10 mouse cellular contexts compared by ENCODE assay signal in genomic region chr4:133666199-133666598, GRCm38 (mm10). TPM values are rescaled to one million over a fixed set of nuclear protein-coding genes. Genes with fewer than 3 reads are reported as not detected.
A peak's percentile ranks its signal among the peaks of the same experiment; 100 is the strongest.
DNase-seq lines count a peak whose midpoint lies in the region; ATAC-seq and TF ChIP-seq lines count a peak whose summit lies in the region.
"Had no signal": no experiment of that assay in that cellular context is flagged by ENCODE, and none has a peak within 500 bp of the region (broad histone marks: within the 10 kb centered on the region; RNA-seq: fewer than 3 reads in every experiment).

No protein-coding gene starts in this region.

- no peak overlapping the region for H3K4me2 ChIP-seq in stomach, embryonic 14.5 days (replicated peaks; ENCODE audit: low read depth, low read length)
- no peak overlapping the region for H3K4me2 ChIP-seq in stomach, postnatal 0 days (replicated peaks; ENCODE audit: low read depth)
- H3K4me2 ChIP-seq in liver, postnatal 0 days (ENCODE audit: low read depth, low read length): no peak overlapping the region
- H3K4me2 ChIP-seq: embryonic facial prominence, embryonic 15.5 days had no signal

- 0 out of 2 replicates have a peak overlapping the region, but pooled peaks have one; percentile 33 for H3K27ac ChIP-seq in stomach, embryonic 14.5 days (ENCODE audit: low read length)
- no peak overlapping the region for H3K27ac ChIP-seq in stomach, postnatal 0 days (replicated peaks)
- H3K27ac ChIP-seq in liver, postnatal 0 days (ENCODE audit: low read depth): peak overlapping the region; percentile 41
- H3K27ac ChIP-seq: embryonic facial prominence, embryonic 15.5 days had no signal

- WGBS in stomach, embryonic 14.5 days: 81% methylated on average over 6 of the region's 6 CpGs
- 83% methylated on average over 6 of the region's 6 CpGs for WGBS in stomach, postnatal 0 days
- WGBS in liver, postnatal 0 days (ENCODE audit: insufficient replicate concordance): 40% methylated on average over 6 of the region's 6 CpGs

- DNase-seq in stomach, postnatal 0 days (ENCODE audit: low spot score): no peak
- peak; percentile 77 for DNase-seq in T-cell, adult 2 months (ENCODE audit: low spot score)
- no peak for DNase-seq in liver, postnatal 0 days
- DNase-seq in spleen, postnatal 36 days (ENCODE audit: low spot score in 2 of 2): peak; percentile 87 to 89
- DNase-seq in frontal cortex, postnatal 25 days (ENCODE audit: low spot score in 2 of 2): no peak
- DNase-seq in urinary bladder, postnatal 36 days (ENCODE audit: low spot score in 2 of 2): no peak
- DNase-seq in ovary, postnatal 14 days (ENCODE audit: low spot score): no peak

- TF ChIP-seq EP300 in stomach, postnatal 0 days (optimal IDR thresholded peaks at IDR 0.05): no peak
- no peak for TF ChIP-seq EP300 in liver, postnatal 0 days (IDR thresholded peaks at IDR 0.05; ENCODE audit: low read depth)

- no peak overlapping the region for H3K9ac ChIP-seq in stomach, embryonic 14.5 days (replicated peaks; ENCODE audit: low read depth, low read length)
- H3K9ac ChIP-seq in stomach, postnatal 0 days (ENCODE audit: low read length): no peak overlapping the region
- no peak overlapping the region for H3K9ac ChIP-seq in liver, postnatal 0 days (replicated peaks)
- H3K9ac ChIP-seq: embryonic facial prominence, embryonic 15.5 days had no signal

- no peaks in the 10 kb centered on the region for H3K9me3 ChIP-seq in stomach, embryonic 14.5 days (ENCODE audit: control insufficient read depth, low read depth, low read length)
- H3K9me3 ChIP-seq in stomach, postnatal 0 days (ENCODE audit: control insufficient read depth, low read length): no peaks in the 10 kb centered on the region
- H3K9me3 ChIP-seq in liver, postnatal 0 days (ENCODE audit: low read length): no peaks in the 10 kb centered on the region
- H3K9me3 ChIP-seq: embryonic facial prominence, embryonic 15.5 days; limb, embryonic 12.5 days had no signal

- no peak for ATAC-seq in stomach, embryonic 14.5 days (ENCODE audit: insufficient number of reproducible peaks, insufficient read depth, low FRiP score, low read depth)
- ATAC-seq in stomach, postnatal 0 days (ENCODE audit: low FRiP score, low TSS enrichment): no peak
- ATAC-seq in liver, postnatal 0 days: 0 out of 2 replicates have a peak, but pooled peaks have one; percentile 18

- TF ChIP-seq CTCF in stomach, postnatal 0 days (IDR thresholded peaks at IDR 0.05; ENCODE audit: low read depth): no peak
- TF ChIP-seq CTCF in liver, postnatal 0 days (IDR thresholded peaks at IDR 0.05; ENCODE audit: low read depth): no peak

- H3K4me3 ChIP-seq in stomach, embryonic 14.5 days (ENCODE audit: low read depth, low read length): no peak overlapping the region
- H3K4me3 ChIP-seq in stomach, postnatal 0 days (ENCODE audit: low read depth, low read length): no peak overlapping the region
- H3K4me3 ChIP-seq in liver, postnatal 0 days (ENCODE audit: low read depth, low read length): no peak overlapping the region
- H3K4me3 ChIP-seq: embryonic facial prominence, embryonic 15.5 days; limb, embryonic 12.5 days had no signal

- H3K4me1 ChIP-seq in stomach, embryonic 14.5 days (ENCODE audit: control insufficient read depth, insufficient read depth, low read length): peaks cover 17% of the 10 kb centered on the region
- H3K4me1 ChIP-seq in stomach, postnatal 0 days (replicated peaks; ENCODE audit: control insufficient read depth, insufficient read depth): 0 out of 2 replicates have a peak, but pooled peaks cover 3% of the 10 kb centered on the region
- peaks cover 23% of the 10 kb centered on the region for H3K4me1 ChIP-seq in liver, postnatal 0 days (ENCODE audit: insufficient read depth)

- no peaks in the 10 kb centered on the region for H3K27me3 ChIP-seq in stomach, embryonic 14.5 days (ENCODE audit: control insufficient read depth, insufficient read depth, low read length)
- H3K27me3 ChIP-seq in stomach, postnatal 0 days (ENCODE audit: control insufficient read depth, insufficient read depth, low read length): no peaks in the 10 kb centered on the region
- no peaks in the 10 kb centered on the region for H3K27me3 ChIP-seq in liver, postnatal 0 days (ENCODE audit: insufficient read depth, low read length)
- H3K27me3 ChIP-seq: embryonic facial prominence, embryonic 15.5 days; limb, embryonic 12.5 days had no signal

- peaks cover 8% of the 10 kb centered on the region for H3K36me3 ChIP-seq in stomach, embryonic 14.5 days (ENCODE audit: control insufficient read depth, insufficient read depth, low read length)
- peaks cover 11% of the 10 kb centered on the region; the same call in 1 of the 2 replicates for H3K36me3 ChIP-seq in stomach, postnatal 0 days (ENCODE audit: control insufficient read depth, insufficient read depth, low read length)
- H3K36me3 ChIP-seq in liver, postnatal 0 days (replicated peaks; ENCODE audit: insufficient read depth, low read length): peaks cover 31% of the 10 kb centered on the region

RNA-seq across cellular contexts. Expression of gene Pigv, which starts 6.2 kb away (rescaled TPM):
- polyA plus RNA-seq in stomach, embryonic 14.5 days (2014; fragmentation: Nextera tagmentation; extraction: Ambion mirVana): 15.6 and 18.9 TPM in 2 replicates
- polyA plus RNA-seq in stomach, postnatal 0 days (2015; fragmentation: Nextera tagmentation; extraction: Ambion mirVana): 11.5 and 13.0 TPM in 2 replicates
- polyA plus RNA-seq in liver, postnatal 0 days (2015; fragmentation: Nextera tagmentation; extraction: Ambion mirVana): 5.2 and 5.9 TPM in 2 replicates

RNA-seq across cellular contexts. Expression of gene Zdhhc18, which starts 16.2 kb away (rescaled TPM):
- 2.7 and 3.2 TPM in 2 replicates for polyA plus RNA-seq in stomach, embryonic 14.5 days (2014; fragmentation: Nextera tagmentation; extraction: Ambion mirVana)
- polyA plus RNA-seq in stomach, postnatal 0 days (2015; fragmentation: Nextera tagmentation; extraction: Ambion mirVana): 1.6 and 3.6 TPM in 2 replicates
- polyA plus RNA-seq in liver, postnatal 0 days (2015; fragmentation: Nextera tagmentation; extraction: Ambion mirVana): 2.1 and 2.6 TPM in 2 replicates

Comparison
In these comparisons a context has a peak if more than half of its experiments do, and no peak if none do; other contexts are left out.
1. DNase-seq: peak in T-cell, adult 2 months (single experiment) and spleen, postnatal 36 days (2 of 2); none in stomach, postnatal 0 days (single experiment), liver, postnatal 0 days (single experiment), frontal cortex, postnatal 25 days (0 of 2), urinary bladder, postnatal 36 days (0 of 2) and ovary, postnatal 14 days (single experiment).